Mouse (Mus musculus) c-Kit-positive CD71-positive TER-119-positive erythroid progenitor cells, embryonic 14.5 days (primary cell): ENCODE results near the gene Pcx.
"Not testable (repeated sequence)": the region's sequence is repeated elsewhere in the genome, so short reads cannot be mapped to it uniquely, and the experiment has no call there.

ENCODE experiments used
- DNase-seq: peaks from one replicate; pipeline ENCODE4 v3.0.0-alpha.2; 2013; ENCODE audit warnings: low spot score

The Pcx gene

DNA sequence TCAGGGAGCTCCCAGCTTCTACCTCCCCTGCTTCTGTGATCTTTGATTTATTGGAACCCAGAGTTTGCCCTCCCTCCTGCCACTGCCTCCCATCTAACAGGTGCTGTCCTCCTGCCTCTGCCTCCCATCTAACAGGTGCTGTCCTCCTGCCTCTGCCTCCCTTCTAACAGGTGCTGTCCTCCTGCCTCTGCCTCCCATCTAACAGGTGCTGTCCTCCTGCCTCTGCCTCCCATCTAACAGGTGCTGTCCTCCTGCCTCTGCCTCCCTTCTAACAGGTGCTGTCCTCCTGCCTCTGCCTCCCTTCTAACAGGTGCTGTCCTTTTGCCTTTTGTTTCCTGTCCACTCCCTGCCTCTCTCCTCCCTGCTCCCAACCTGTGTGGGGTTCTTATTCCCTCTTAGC lies 76.5 kb downstream of the Pcx start:
- not testable (repeated sequence) for DNase-seq

DNA sequence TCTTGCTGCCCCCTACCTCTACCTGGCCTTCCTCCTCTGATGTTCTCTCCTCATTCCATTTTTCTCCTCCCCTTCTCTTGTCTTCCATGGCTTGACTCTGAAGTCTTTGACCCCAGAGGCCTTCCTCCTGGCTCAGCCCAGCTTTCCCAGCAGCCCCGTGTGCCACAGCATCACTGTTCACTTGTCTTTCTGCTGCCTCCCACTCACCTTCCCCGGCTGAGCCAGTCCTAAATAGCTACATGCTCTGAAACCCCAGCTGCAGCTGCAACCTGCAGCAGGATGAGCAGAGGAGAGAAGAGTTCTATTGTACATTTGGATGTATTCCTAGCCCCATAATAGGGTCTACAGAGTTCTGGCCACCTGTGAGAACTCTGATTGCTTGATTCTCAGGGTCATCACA lies 77.2 kb downstream of the Pcx start:
- no peak for DNase-seq

DNA sequence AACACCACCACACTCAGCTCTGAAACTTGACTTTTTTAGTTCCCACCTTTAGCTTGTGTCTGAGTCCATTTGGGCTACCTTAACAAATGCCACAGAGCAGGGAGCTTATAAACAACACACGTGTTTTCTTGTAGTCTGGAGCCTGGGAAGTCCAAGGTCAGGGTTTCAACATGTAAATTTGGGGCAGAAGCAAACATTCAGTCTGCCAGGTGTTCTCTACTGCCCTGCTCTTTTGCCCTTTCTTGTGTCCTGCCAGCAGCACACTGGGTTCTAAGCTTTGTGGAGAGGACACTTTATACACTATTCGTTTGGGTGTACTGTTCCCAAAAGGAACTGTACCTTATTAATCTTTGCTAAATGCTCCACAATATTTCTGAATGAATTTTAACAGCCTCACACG lies 78.2 kb downstream of the Pcx start:
- DNase-seq = no peak

DNA sequence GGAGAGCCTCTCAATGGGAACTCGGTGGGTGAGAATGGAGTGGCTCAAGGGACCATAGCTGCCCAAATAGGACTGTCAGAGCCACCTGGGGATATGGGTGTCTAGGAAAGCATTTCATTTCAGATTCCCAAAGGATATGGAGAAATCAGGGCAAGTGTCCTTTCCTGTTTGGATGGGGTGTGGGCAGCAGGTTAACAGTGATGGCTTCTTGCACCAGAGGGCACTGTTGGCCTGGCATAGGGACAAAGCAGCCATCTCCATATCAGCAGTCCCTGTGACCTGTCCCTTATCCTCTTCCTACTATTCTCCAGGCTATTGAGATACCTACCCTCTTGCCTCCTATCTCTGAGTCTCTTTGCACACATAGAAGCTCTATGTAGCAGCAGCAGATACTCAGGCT lies 78.8 kb downstream of the Pcx start:
- DNase-seq = no peak

DNA sequence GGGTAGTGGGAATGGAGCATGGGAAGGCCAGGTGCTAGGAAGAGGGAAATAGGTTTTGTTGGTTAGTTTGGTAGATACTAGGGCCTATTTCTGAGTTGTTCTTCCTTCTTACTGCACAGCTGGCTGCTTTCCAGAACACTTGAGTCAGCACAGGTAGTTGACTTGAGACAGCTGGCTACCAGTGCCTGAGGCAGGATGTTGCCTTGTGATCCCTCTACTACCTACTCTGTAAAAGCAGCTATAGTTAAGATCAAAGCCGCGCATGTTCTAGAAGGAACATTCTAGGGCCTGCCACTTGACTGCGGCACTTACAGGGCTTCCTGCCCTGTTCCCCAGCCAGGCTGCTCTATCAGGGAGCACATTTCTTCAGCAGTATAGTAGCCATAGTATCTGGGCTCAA lies 79.8 kb downstream of the Pcx start:
- no peak for DNase-seq

DNA sequence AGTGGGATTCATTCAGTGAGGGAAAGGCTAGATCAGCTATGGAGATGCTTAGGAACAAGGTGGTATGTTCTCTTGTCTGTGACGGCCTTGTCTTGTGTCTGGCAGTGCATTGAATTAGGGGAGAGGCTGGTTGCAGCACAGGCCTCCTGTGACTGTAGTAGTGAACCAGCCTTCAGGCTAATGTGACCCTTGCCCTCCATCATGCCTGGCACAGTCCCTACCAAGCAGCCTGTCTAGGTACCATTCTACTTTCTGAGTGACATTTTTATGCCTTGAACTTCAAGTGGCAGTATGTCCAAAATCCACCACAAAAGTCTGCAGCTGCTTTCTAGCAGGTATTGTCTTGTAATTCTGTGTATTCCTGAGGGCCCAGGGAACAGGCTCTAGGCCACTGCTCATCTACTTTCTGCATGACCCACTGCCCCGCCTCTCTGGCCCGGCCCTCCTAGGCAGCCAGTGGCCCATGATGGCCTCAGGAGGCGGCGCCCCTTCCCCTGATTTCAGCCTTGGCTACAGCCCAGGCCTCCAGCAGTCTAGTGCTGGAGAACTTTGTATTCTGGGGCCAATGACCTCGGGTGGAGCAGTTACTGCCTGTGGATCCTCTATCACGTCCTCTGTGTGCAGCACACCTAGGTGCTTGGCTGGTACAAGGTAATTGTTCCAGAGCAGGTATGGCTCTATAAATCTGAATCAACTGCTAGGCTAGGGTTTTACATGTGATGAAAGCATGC lies 83.7 kb downstream of the Pcx start:
- DNase-seq = no peak

DNA sequence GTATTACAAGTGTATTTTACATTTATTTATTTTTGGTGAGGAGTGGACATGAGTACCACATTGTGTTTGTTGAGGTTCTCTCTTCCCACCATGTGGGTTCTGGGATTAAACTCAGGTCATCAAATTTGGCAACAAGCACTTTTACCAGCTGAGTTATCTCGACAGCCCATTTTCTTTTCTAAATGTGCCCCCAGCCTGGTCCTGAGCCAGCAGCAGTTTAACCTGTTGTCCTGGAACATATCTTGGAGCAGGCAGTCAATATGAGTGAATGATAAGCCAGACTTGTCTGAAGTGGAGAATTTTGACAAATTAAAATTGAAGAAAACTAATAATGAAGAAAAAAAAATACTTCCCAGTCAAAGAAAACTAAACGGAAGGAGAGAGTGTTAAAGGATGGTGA lies 85.8 kb downstream of the Pcx start:
- DNase-seq = no peak

DNA sequence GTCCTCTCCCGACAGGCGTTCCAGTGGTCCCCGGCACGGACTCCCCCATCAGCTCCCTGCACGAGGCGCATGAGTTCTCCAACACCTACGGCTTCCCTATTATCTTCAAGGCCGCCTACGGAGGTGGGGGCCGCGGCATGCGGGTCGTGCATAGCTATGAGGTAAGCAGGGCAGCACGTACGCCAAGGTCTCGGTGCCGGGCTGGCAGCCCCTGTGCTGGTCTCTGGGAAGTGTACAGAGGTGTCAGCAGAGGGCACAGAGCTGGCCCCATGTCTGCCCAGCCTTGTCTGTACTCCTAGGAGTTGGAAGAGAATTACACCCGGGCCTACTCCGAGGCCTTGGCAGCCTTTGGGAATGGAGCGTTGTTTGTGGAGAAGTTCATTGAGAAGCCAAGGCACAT lies 92.2 kb downstream of the Pcx start:
- DNase-seq = no peak

DNA sequence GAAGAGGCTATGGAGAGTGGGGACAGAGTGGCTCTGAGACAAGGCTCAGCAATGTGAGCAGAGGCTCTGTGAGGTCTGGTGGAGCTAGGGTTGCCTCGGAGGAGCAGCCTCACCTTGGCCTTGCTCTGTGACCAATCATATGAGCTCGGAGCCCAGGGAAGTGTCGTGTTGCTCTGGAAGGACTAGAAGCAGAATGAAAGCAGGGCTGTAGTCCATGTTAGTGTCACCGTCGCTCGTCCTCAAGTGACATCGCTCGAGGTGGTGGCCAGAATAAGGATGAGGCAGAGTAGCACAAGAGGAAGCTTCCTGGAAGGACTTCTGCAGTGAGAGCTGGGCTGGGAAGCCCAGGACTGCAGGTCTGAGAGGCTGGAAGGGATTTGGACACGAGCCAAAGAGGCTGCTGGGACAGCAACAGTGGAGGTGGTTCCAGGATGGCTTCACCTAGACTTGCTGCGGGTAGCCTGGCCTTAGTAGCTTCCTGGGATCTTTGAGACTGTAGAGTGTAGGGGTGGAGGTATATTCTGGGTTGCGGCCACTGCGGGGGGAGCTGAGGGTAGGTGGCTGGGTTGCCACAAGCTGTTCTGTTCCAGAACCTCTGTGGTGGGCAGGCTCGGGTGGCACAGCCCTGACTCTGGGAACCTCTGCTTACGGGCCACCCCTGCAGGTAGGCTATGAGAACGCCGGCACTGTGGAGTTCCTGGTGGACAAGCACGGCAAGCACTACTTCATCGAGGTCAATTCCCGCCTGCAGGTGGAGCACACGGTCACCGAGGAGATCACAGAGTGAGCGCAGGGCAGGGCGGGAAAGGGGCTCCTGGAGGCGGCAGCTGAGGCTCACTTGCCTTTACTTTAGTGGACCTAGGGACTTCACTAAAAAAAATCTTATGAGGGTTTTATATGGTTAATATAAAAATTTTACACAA lies 93.8 kb downstream of the Pcx start:
- no peak for DNase-seq

DNA sequence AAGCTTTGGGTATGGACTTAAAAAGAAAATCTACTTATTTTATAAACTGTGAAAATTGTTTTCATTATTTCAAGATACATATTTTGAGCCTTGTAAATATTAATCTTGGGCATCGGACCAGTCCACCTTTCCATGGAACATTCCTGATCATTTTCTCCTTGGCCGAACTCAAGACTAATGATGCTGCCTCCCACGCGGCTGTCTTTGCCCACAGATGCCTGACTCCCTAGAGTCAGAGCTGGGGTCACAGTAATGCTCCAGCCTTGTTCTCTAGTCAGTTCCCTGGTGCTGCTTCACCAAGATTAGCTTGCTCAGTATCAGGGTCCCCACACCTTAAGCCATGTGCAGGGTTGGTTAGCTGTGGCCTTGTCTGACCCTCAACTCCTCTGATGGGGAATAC lies 95.4 kb downstream of the Pcx start:
- DNase-seq = no peak

DNA sequence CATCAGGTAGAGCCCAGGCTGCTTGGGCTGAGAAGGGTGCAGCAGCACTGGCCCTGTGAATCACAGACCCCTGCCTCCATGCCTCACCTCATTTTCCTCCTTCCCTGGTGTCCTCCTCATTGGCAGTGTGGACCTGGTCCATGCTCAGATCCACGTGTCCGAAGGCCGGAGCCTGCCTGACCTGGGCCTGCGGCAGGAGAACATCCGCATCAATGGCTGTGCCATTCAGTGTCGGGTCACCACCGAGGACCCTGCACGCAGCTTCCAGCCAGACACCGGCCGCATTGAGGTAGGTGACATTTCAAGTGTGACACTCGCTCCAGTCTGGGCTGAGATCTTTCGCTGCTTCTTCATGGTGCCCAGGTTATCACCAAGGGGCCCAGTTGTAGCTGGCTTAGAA lies 97.1 kb downstream of the Pcx start:
- no peak for DNase-seq

DNA sequence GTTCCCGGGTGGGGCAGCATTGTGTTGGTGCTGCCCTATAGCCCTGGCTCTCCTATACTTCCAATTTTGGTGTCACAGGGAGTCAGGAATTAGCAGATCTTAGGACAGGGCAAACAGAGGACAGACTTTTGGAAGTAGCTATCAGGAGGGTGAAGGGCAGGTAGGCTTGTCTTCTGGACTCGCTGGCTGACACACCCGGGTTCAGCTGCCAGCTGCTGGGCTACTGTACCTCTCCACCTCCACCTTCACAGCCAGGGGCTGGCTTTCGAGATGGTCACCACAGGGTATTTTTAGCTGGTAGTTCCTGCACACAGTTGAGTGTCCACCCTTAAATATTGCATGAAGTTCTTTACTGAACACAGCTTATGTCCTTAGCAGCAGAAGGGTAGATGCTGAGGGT lies 98.2 kb downstream of the Pcx start:
- DNase-seq = no peak

DNA sequence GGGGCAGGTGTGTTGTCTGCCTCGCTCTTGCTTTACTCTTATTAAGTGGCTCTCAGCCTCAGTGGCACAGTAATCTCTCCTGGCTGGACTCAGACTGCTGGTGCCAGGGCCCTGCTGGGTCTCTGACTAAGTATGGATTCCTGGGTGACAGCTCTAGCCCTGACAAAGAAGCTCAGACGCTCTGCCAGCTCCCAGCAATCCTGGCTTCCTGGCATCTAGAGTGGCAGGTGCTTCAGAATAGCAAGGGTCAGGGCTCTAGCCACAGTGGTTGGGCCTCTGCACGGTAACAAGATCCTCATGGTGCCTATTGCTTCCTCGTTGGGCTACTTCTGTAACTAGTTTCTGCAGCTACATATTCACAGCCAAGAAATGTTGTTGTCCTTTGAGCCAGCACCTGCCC lies 99.8 kb downstream of the Pcx start:
- DNase-seq = no peak

DNA sequence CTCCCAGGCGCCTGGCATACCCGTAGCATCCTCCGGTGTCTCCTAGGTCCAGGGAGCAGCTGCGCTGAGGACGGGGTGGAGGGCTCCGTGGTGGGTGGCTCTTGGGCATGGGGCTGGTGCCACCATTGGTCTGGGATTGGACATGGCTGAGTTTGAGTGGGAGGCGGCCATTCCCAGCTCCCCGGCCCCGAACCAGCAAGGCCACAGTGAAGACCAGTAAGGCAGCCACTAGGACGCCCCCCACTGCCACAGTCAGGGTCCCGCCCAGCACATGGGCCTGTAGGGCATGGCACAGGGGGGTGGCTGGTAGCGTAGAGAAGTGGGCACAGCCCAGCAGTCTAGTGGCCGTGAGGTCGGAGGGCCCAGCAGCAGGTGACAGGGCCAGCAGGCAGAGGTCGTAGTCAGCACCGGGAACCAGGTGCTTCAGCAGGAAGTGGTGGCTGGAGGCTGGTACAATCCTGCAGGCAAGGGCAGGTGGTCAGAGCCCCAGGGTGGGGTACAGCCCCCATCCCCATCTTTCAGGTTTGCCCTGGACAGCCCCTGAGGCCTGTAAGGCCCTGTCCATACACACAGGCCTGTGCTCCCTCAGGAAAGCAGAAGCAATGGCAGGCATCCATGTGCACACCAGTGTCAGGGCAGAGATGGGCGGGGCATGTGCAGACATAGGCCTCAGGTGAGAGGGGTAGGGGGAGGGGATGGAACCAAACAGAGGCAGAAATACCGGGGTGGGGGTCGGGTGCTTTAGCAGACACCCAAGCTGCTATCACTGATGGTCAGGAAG lies 102.1 kb downstream of the Pcx start:
- no peak for DNase-seq

DNA sequence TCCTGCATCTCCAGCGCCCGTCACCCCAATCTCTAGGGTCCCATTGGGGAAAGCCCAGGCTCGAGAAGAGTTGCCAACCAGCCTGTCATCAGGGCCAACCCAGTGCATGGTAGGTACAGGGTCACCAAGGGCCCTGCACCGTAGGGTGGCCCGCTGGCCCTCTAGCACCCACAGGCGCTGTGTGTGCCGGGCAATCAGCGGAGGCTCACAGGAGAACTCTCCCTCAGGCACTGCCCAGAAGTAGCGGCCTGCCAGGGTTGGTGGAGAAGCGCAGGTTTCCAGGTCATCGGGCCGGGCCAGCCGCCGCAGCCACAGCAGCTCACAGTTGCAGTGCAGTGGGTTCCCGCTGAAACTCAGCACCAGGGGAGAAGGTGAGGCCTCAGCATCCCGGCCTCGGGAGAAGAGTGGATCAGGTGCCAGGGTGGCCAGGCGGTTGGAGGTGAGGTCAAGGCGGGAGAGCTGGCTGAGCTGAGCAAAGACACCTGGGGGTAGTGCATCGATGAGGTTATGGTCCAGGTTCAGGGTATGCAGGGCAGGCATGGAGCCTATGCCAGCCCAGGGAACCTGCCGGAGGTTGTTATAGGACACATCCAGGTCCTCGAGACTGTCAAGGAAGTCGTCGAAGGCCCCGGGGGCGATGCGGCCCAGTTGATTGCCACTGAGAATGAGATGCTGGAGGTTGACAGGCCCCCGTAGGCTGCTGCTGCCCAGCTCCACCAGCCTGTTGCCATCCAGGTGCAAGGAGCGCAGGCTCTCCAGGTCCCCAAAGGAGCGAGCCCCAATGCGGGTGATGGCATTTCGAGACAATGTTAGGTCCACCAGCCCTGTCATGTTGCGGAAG lies 103.4 kb downstream of the Pcx start:
- DNase-seq = no peak

DNA sequence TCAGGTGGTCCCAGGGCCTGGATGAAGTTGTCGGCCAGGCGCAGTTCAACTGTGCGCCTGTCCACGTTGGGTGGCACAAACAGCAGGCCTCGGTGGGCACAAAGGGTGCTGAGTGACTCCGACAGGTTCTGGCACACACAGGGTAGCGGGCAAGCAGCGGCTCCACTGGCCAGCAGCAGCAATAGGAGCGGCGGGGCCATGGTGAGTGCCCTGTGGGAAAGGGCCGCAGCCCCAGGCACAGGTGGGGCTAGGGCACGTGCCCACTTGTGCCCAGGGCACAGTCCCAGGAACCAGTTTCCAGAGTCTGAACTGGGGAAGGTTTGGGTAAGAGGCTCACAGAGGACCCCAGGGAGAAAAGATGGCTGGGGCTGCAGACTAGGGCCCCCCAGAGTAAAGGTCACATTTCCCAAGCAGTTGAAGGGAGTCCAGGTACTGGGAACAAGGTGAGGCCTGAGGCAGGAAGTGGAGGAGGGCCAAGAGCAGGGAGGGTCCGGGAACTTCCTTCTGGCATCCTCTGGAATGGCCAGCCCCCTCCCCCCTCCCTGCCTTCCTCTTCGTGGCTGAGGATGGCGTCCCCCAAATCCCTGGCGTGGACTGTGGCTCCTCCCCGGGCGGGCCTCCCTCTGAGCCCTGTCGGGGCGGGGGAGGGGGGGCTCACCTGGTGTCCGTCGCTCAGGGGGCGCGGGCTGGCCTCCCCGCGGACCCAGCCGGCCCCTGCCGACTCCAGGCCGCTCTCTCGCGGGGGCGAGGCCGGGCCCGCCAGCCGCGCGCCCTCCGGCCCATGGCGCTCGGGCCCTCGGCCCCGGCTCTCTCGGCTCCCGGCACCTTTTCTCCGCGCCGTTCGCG lies 104.3 kb downstream of the Pcx start:
- no peak for DNase-seq

DNA sequence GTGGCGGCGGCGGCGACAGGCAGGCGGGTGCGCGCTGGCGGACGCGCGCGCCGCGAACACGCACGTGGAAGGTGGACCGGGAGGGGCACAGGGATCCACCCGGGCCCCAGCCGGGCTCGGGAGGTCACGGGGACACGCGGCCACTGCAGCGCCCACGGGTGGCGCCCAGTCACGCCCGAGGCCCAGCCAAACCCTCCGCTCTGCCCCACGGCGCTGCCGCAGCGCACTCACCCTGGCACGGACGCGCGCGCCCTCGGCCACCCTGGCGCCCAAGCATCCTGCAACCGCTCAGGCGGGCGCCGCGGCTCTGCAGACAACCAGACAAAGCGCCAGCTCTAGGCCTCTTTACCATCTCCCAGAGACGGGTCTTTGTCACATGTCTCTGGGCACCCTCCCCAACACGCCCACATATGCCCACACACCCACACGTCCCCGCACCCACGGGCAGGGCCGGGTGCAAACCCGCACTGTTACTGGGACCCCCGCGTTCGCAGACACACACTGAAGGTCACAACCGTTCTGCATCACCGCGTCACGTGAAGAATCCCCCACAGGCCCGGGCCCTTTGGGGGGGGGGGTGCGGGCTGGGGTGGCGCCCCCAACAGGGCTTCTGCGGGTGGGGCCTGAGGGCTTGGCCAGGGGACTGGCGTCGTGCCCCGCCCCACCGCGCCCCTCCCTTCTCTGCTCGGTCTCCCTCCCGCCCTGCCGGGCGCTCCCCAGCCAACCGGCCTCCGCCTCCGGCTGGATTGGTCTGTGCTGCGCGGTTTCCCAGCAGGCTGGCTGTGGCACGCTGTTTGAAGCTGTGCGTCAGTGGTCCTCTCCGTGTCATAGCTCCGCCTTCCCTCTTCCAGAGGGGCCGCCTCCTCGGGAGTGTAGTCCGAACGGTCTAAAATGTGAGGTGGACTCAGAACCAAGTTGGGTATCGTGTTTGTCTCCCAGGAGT lies 105.2 kb downstream of the Pcx start, which contains the start of gene Lrfn4:
Gene Lrfn4 (minus strand): TSS at position 517 of the 943 bp plus-strand sequence.
- peak; percentile 68 for DNase-seq

DNA sequence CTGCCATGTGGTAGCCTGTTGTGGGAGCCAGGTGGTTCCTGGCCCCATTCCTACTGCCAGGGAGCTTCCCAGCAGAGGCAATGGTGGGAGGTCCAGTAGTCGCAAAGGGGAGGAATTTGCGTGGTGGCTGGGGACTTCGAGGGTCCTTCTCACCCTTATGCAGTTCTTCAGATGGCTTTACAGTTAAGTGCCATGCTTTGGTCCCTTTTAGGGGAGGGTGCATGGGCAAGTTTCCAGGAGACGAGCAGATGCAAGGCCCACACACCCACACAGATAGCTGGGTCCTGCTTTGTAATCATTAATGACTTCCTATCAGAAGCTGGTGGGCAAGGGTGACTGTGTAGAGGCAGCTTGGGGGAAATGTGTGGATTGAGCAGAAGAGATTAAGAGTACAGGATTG lies 106.3 kb downstream of the Pcx start:
- DNase-seq = no peak

DNA sequence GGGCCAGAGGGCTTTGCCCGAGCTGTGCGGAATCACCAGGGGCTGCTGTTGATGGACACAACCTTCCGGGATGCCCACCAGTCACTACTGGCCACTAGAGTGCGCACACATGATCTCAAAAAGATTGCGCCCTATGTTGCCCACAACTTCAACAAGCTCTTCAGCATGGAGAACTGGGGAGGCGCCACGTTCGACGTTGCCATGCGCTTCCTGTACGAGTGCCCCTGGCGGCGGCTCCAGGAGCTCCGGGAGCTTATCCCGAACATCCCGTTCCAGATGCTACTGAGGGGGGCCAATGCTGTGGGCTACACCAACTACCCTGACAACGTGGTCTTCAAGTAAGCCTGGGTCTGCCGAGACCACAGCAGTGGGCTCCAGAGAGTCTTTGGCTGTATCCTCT lies 107.9 kb downstream of the Pcx start:
- no peak for DNase-seq

DNA sequence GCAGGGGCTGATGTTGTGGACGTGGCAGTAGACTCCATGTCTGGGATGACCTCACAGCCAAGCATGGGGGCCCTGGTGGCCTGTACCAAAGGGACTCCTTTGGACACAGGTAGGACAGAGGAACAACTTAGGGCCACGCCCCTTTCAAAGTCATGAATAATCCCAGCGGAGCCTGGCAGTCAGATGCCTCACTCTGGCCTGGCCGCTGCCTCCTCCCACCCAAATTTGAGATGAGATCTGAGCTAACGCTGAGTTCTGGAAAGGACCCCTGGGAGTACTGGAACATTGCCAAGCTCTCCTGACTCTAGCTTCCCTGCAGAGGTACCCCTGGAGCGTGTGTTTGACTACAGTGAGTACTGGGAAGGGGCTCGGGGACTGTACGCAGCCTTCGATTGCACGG lies 109.2 kb downstream of the Pcx start:
- no peak for DNase-seq
